Mouse (Mus musculus): ENCODE results near the gene Tbl1xr1. TPM values are rescaled to one million over a fixed set of nuclear protein-coding genes. Genes with fewer than 3 reads are reported as not detected.

The Tbl1xr1 gene
- polyA plus RNA-seq, 1 experiment from 2014 or later: 28.6 TPM

- no peak for DNase-seq (ENCODE audit: low spot score)
- Histone ChIP-seq H3K4me1 (replicated peaks; ENCODE audit: control insufficient read depth, insufficient read depth, low read length) (no peaks in the 10 kb centered on the region), H3K9ac (ENCODE audit: low read length) (no peak overlapping the region)
These were observed 86.5 kb downstream of the Tbl1xr1 start for GRCm38 (mm10) chr3:22162948-22163347.

GRCm38 (mm10) chr3:22167856-22168255, 91.4 kb downstream of the Tbl1xr1 start:
- Histone ChIP-seq H3K4me3 (ENCODE audit: low read depth, low read length) (no peak overlapping the region), H3K27ac (ENCODE audit: low read depth, low read length) (no peak overlapping the region), H3K4me1 (replicated peaks; ENCODE audit: control insufficient read depth, insufficient read depth, low read length) (no peaks in the 10 kb centered on the region), H3K9me3 (ENCODE audit: control insufficient read depth, low read length) (no peaks in the 10 kb centered on the region), H3K27me3 (ENCODE audit: control insufficient read depth, insufficient read depth, low read length) (no peaks in the 10 kb centered on the region), H3K9ac (ENCODE audit: low read length) (no peak overlapping the region), H3K36me3 (ENCODE audit: control insufficient read depth, insufficient read depth, low read length) (no peaks in the 10 kb centered on the region), H3K4me2 (ENCODE audit: low read depth, low read length, severe bottlenecking) (no peak overlapping the region)
- no peak for DNase-seq (ENCODE audit: low spot score)
- ATAC-seq (replicated peaks; ENCODE audit: low FRiP score): no peak
- 95% methylated on average over 2 of the region's 2 CpGs for WGBS

More at GRCm38 (mm10) chr3:22162948-22163347, 86.5 kb downstream of the Tbl1xr1 start:
- Histone ChIP-seq H3K27me3 (ENCODE audit: control insufficient read depth, insufficient read depth, low read length) (no peaks in the 10 kb centered on the region), H3K4me2 (ENCODE audit: low read depth, low read length, severe bottlenecking) (no peak overlapping the region), H3K9me3 (ENCODE audit: control insufficient read depth, low read length) (no peaks in the 10 kb centered on the region), H3K4me3 (ENCODE audit: low read depth, low read length) (no peak overlapping the region), H3K27ac (ENCODE audit: low read depth, low read length) (no peak overlapping the region), H3K36me3 (ENCODE audit: control insufficient read depth, insufficient read depth, low read length) (no peaks in the 10 kb centered on the region)
- 94% methylated on average over 3 of the region's 3 CpGs for WGBS
- no peak for ATAC-seq (replicated peaks; ENCODE audit: low FRiP score)

DNA sequence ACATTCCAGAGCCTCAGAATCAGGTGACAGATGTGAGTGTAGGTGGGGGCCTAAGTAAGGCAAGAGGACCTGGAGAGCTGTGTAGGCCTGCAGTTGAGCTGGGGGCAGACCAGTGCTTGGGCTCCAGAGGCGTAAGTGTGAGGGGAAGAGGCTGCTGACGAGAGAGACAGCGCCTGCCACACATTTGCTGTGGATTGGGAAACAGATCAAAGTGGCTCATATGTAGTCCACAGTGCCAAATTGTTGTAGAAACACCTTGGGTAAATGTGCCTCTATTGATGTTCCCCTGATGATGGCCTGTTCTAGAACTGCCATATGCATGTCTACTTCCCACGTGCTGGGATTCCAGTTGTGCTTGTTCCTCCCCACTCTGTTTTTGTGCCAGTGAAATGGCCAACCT, 92.0 kb downstream of the Tbl1xr1 start:
- Histone ChIP-seq H3K9me3 (ENCODE audit: control insufficient read depth, low read length) (no peaks in the 10 kb centered on the region), H3K9ac (ENCODE audit: low read length) (no peak overlapping the region), H3K4me2 (ENCODE audit: low read depth, low read length, severe bottlenecking) (no peak overlapping the region), H3K36me3 (ENCODE audit: control insufficient read depth, insufficient read depth, low read length) (no peaks in the 10 kb centered on the region), H3K27ac (ENCODE audit: low read depth, low read length) (no peak overlapping the region), H3K27me3 (ENCODE audit: control insufficient read depth, insufficient read depth, low read length) (no peaks in the 10 kb centered on the region), H3K4me3 (ENCODE audit: low read depth, low read length) (no peak overlapping the region), H3K4me1 (replicated peaks; ENCODE audit: control insufficient read depth, insufficient read depth, low read length) (no peaks in the 10 kb centered on the region)
- 92% methylated on average over 4 of the region's 4 CpGs for WGBS
- no peak for ATAC-seq (replicated peaks; ENCODE audit: low FRiP score)
- DNase-seq (ENCODE audit: low spot score): no peak

- no peak for DNase-seq (ENCODE audit: low spot score)
- Histone ChIP-seq H3K9me3 (ENCODE audit: control insufficient read depth, low read length) (no peaks in the 10 kb centered on the region), H3K4me2 (ENCODE audit: low read depth, low read length, severe bottlenecking) (no peak overlapping the region), H3K4me3 (ENCODE audit: low read depth, low read length) (no peak overlapping the region), H3K36me3 (ENCODE audit: control insufficient read depth, insufficient read depth, low read length) (no peaks in the 10 kb centered on the region), H3K4me1 (replicated peaks; ENCODE audit: control insufficient read depth, insufficient read depth, low read length) (no peaks in the 10 kb centered on the region), H3K9ac (ENCODE audit: low read length) (no peak overlapping the region), H3K27me3 (ENCODE audit: control insufficient read depth, insufficient read depth, low read length) (no peaks in the 10 kb centered on the region), H3K27ac (ENCODE audit: low read depth, low read length) (no peak overlapping the region)
- WGBS: 91% methylated on average over 8 of the region's 8 CpGs
- ATAC-seq (replicated peaks; ENCODE audit: low FRiP score): no peak
These were observed 95.1 kb downstream of the Tbl1xr1 start for GRCm38 (mm10) chr3:22171526-22171925.

- Histone ChIP-seq H3K9me3 (ENCODE audit: control insufficient read depth, low read length) (no peaks in the 10 kb centered on the region), H3K4me1 (replicated peaks; ENCODE audit: control insufficient read depth, insufficient read depth, low read length) (no peaks in the 10 kb centered on the region), H3K4me3 (ENCODE audit: low read depth, low read length) (no peak overlapping the region), H3K9ac (ENCODE audit: low read length) (no peak overlapping the region), H3K27ac (ENCODE audit: low read depth, low read length) (no peak overlapping the region), H3K27me3 (ENCODE audit: control insufficient read depth, insufficient read depth, low read length) (no peaks in the 10 kb centered on the region), H3K36me3 (ENCODE audit: control insufficient read depth, insufficient read depth, low read length) (no peaks in the 10 kb centered on the region), H3K4me2 (ENCODE audit: low read depth, low read length, severe bottlenecking) (no peak overlapping the region)
- DNase-seq (ENCODE audit: low spot score): no peak
- ATAC-seq (replicated peaks; ENCODE audit: low FRiP score): no peak
- 64% methylated on average over 2 of the region's 2 CpGs for WGBS
These were observed 96.0 kb downstream of the Tbl1xr1 start for GRCm38 (mm10) chr3:22172410-22172809.

DNA sequence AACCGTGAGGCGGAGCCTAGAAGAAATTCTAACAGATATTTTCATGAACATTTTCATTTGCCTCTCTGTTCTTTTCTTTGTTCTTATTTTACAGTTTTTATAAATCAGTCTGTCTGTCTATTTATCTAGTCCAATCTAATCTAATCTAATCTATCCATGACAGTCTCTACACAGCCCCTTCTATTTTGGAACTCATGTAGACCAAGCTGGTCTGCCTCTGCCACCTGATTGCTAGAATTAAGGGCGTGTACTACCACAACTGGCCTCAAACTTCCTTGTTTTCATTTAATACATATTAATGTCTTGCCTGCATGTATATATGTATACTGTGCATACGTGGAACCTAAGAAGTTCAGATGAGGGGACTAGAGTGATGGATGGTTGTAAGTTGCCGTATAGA, 96.7 kb downstream of the Tbl1xr1 start:
- no peaks in the 10 kb centered on the region for H3K36me3 ChIP-seq (ENCODE audit: control insufficient read depth, insufficient read depth, low read length)
- no peaks in the 10 kb centered on the region for H3K4me1 ChIP-seq (replicated peaks; ENCODE audit: control insufficient read depth, insufficient read depth, low read length)
- H3K4me2 ChIP-seq (ENCODE audit: low read depth, low read length, severe bottlenecking): no peak overlapping the region
- 0 out of 2 replicates have a peak overlapping the region, but pooled peaks have one; percentile 2 for H3K27ac ChIP-seq (ENCODE audit: low read depth, low read length)
- ATAC-seq (replicated peaks; ENCODE audit: low FRiP score): no peak
- no peak for DNase-seq (ENCODE audit: low spot score)
- 91% methylated on average over 5 of the region's 5 CpGs for WGBS
- no peak overlapping the region for H3K9ac ChIP-seq (ENCODE audit: low read length)
- H3K4me3 ChIP-seq (ENCODE audit: low read depth, low read length): no peak overlapping the region
- no peaks in the 10 kb centered on the region for H3K27me3 ChIP-seq (ENCODE audit: control insufficient read depth, insufficient read depth, low read length)
- H3K9me3 ChIP-seq (ENCODE audit: control insufficient read depth, low read length): no peaks in the 10 kb centered on the region

- H3K4me2 ChIP-seq (ENCODE audit: low read depth, low read length, severe bottlenecking): no peak overlapping the region
- H3K9me3 ChIP-seq (ENCODE audit: control insufficient read depth, low read length): no peaks in the 10 kb centered on the region
- DNase-seq (ENCODE audit: low spot score): no peak
- no peak overlapping the region for H3K9ac ChIP-seq (ENCODE audit: low read length)
- no peak overlapping the region for H3K4me3 ChIP-seq (ENCODE audit: low read depth, low read length)
- no peak for ATAC-seq (replicated peaks; ENCODE audit: low FRiP score)
- H3K36me3 ChIP-seq (ENCODE audit: control insufficient read depth, insufficient read depth, low read length): no peaks in the 10 kb centered on the region
- no peak overlapping the region for H3K27ac ChIP-seq (ENCODE audit: low read depth, low read length)
- no peaks in the 10 kb centered on the region for H3K27me3 ChIP-seq (ENCODE audit: control insufficient read depth, insufficient read depth, low read length)
- no peaks in the 10 kb centered on the region for H3K4me1 ChIP-seq (replicated peaks; ENCODE audit: control insufficient read depth, insufficient read depth, low read length)
- WGBS: 83% methylated on average over 4 of the region's 4 CpGs
These were observed 97.8 kb downstream of the Tbl1xr1 start for GRCm38 (mm10) chr3:22174232-22174631.

GRCm38 (mm10) chr3:22180076-22180475, 103.6 kb downstream of the Tbl1xr1 start:
- Histone ChIP-seq H3K36me3 (ENCODE audit: control insufficient read depth, insufficient read depth, low read length) (no peaks in the 10 kb centered on the region), H3K27ac (ENCODE audit: low read depth, low read length) (no peak overlapping the region), H3K4me3 (ENCODE audit: low read depth, low read length) (no peak overlapping the region), H3K4me2 (ENCODE audit: low read depth, low read length, severe bottlenecking) (no peak overlapping the region), H3K4me1 (replicated peaks; ENCODE audit: control insufficient read depth, insufficient read depth, low read length) (no peaks in the 10 kb centered on the region), H3K27me3 (ENCODE audit: control insufficient read depth, insufficient read depth, low read length) (no peaks in the 10 kb centered on the region), H3K9me3 (ENCODE audit: control insufficient read depth, low read length) (no peaks in the 10 kb centered on the region), H3K9ac (ENCODE audit: low read length) (no peak overlapping the region)
- no peak for DNase-seq (ENCODE audit: low spot score)
- no peak for ATAC-seq (replicated peaks; ENCODE audit: low FRiP score)
- WGBS: 82% methylated on average over 4 of the region's 4 CpGs

DNA sequence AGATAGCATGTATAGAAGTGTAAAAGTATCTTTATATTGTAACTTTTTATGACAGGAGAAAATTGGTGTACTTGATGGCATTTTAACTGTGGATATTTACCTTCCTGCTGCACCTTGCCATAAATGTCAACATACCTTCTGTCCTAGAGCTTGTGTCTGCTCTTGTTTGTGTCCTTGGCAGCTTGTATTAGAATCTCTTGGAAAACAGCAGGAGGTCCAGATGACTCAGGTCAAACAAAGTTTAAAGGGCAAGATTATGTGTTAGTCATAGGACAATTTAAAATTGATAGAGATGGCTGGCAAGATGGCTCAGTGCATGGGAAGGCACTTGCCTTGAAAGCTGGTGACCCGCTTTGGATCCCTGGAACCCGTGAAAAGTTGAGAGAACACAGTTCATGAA, 104.6 kb downstream of the Tbl1xr1 start:
- Histone ChIP-seq H3K27ac (ENCODE audit: low read depth, low read length) (no peak overlapping the region), H3K9ac (ENCODE audit: low read length) (no peak overlapping the region), H3K27me3 (ENCODE audit: control insufficient read depth, insufficient read depth, low read length) (no peaks in the 10 kb centered on the region), H3K4me3 (ENCODE audit: low read depth, low read length) (no peak overlapping the region), H3K4me2 (ENCODE audit: low read depth, low read length, severe bottlenecking) (no peak overlapping the region), H3K36me3 (ENCODE audit: control insufficient read depth, insufficient read depth, low read length) (no peaks in the 10 kb centered on the region), H3K9me3 (ENCODE audit: control insufficient read depth, low read length) (no peaks in the 10 kb centered on the region), H3K4me1 (replicated peaks; ENCODE audit: control insufficient read depth, insufficient read depth, low read length) (no peaks in the 10 kb centered on the region)
- ATAC-seq (replicated peaks; ENCODE audit: low FRiP score) (no peak), DNase-seq (ENCODE audit: low spot score) (no peak)
- 92% methylated on average over 2 of the region's 2 CpGs for WGBS
